Mouse (Mus musculus): ENCODE measurements at regions not wholly inside any gene's neighbourhood (a gene's known extent, or its start where the extent isn't known, plus 50 kb on each side); places are given as distances from the start of the nearest gene placed in this dataset.

GRCm38 (mm10) chr13:114679703-114680378 lies 138.2 kb upstream of the Mocs2 start:
- DNase-seq (ENCODE audit: low spot score in 2 of 2), result no peak

- DNase-seq (ENCODE audit: low spot score in 2 of 2), result peak in 1 of 2 experiments; percentile 11
Measured at GRCm38 (mm10) chr13:114680379-114680733, 137.7 kb upstream of the Mocs2 start.

GRCm38 (mm10) chr13:114681196-114681595 lies 136.8 kb upstream of the Mocs2 start:
- DNase-seq (ENCODE audit: low spot score in 2 of 2), result peak; percentile 33 to 42

- no peak for DNase-seq (ENCODE audit: low spot score in 2 of 2)
Measured at GRCm38 (mm10) chr13:114681887-114682286, 136.1 kb upstream of the Mocs2 start.

GRCm38 (mm10) chr13:114682891-114683290 lies 135.1 kb upstream of the Mocs2 start:
- DNase-seq (ENCODE audit: low spot score in 2 of 2), result no peak

GRCm38 (mm10) chr13:114684298-114684697 lies 133.7 kb upstream of the Mocs2 start:
- no peak for DNase-seq (ENCODE audit: low spot score in 2 of 2)

GRCm38 (mm10) chr13:114685368-114685767 lies 132.7 kb upstream of the Mocs2 start:
- DNase-seq (ENCODE audit: low spot score in 2 of 2), result no peak

GRCm38 (mm10) chr13:114712601-114713000 lies 105.4 kb upstream of the Mocs2 start:
- DNase-seq (ENCODE audit: low spot score in 2 of 2), result no peak

- DNase-seq (ENCODE audit: low spot score in 2 of 2), result peak; percentile 8 to 11
Measured at GRCm38 (mm10) chr13:114719771-114720170, 98.3 kb upstream of the Mocs2 start.

- DNase-seq (ENCODE audit: low spot score in 2 of 2), result no peak
Measured at GRCm38 (mm10) chr13:114726828-114727227, 91.2 kb upstream of the Mocs2 start.

- no peak for DNase-seq (ENCODE audit: low spot score in 2 of 2)
Measured at GRCm38 (mm10) chr13:114735066-114735465, 83.0 kb upstream of the Mocs2 start.

- DNase-seq (ENCODE audit: low spot score in 2 of 2), result no peak
Measured at GRCm38 (mm10) chr13:114736066-114736465, 82.0 kb upstream of the Mocs2 start.

- no peak for DNase-seq (ENCODE audit: low spot score in 2 of 2)
Measured at GRCm38 (mm10) chr13:114742534-114742933, 75.5 kb upstream of the Mocs2 start.

GRCm38 (mm10) chr13:114745814-114746213 lies 72.2 kb upstream of the Mocs2 start:
- no peak for DNase-seq (ENCODE audit: low spot score in 2 of 2)

GRCm38 (mm10) chr13:114757459-114757858 lies 60.6 kb upstream of the Mocs2 start:
- no peak for DNase-seq (ENCODE audit: low spot score in 2 of 2)

GRCm38 (mm10) chr13:114759886-114760285 lies 58.1 kb upstream of the Mocs2 start:
- DNase-seq (ENCODE audit: low spot score in 2 of 2), result peak in 1 of 2 experiments; percentile 6

GRCm38 (mm10) chr13:114760901-114761300 lies 57.1 kb upstream of the Mocs2 start:
- DNase-seq (ENCODE audit: low spot score in 2 of 2), result peak; percentile 64 to 72
